Mouse (Mus musculus) liver, postnatal 0 days (tissue): ENCODE measurements around the gene Angptl6. TPM values are rescaled to one million over a fixed set of nuclear protein-coding genes. Genes with fewer than 3 reads are reported as not detected.

Experiments
- ATAC-seq: fragments of 200-750 bp; cut with Nextera tagmentation; 2 replicates; pipeline ENCODE4 v1.8.0; 2017; ENCODE audit warnings: mild to moderate bottlenecking, moderate library complexity
- DNase-seq: peaks from one replicate; pipeline ENCODE4 v3.0.0-alpha.2; 2016
- H3K27ac ChIP-seq: fragments of 300-500 bp; sonication (generic); 2 replicates; pipeline ENCODE4 v1.5.1; 2014; ENCODE audit warnings: antibody characterized with exemption, moderate library complexity, mild to moderate bottlenecking, low read depth
- H3K27me3 ChIP-seq: fragments of 300-500 bp; sonication (generic); 2 replicates; pipeline ENCODE4 v1.6.1; 2014; ENCODE audit warnings: low read length, control low read depth, mixed read lengths; ENCODE audit not compliant: insufficient read depth
- H3K36me3 ChIP-seq: fragments of 300-500 bp; sonication (generic); replicated peaks from 2 replicates; pipeline ENCODE4 v1.6.1; 2014; ENCODE audit warnings: mild to moderate bottlenecking, control low read depth, low read length, moderate library complexity, mixed read lengths; ENCODE audit not compliant: insufficient read depth
- H3K4me1 ChIP-seq: fragments of 300-500 bp; sonication (generic); 2 replicates; pipeline ENCODE4 v1.6.1; 2014; ENCODE audit warnings: antibody characterized with exemption, mild to moderate bottlenecking, control low read depth; ENCODE audit not compliant: insufficient read depth
- H3K4me2 ChIP-seq: fragments of 300-500 bp; sonication (generic); 2 replicates; pipeline ENCODE4 v1.6.1; 2014; ENCODE audit warnings: low read depth, mild to moderate bottlenecking, low read length, moderate library complexity, mixed read lengths
- H3K4me3 ChIP-seq: fragments of 300-500 bp; sonication (generic); 2 replicates; pipeline ENCODE4 v1.5.1; 2014; ENCODE audit warnings: low read depth, low read length
- H3K9ac ChIP-seq: fragments of 300-500 bp; sonication (generic); replicated peaks from 2 replicates; pipeline ENCODE4 v1.6.1; 2014; ENCODE audit warnings: mild to moderate bottlenecking, moderate library complexity
- H3K9me3 ChIP-seq: fragments of 300-500 bp; sonication (generic); 2 replicates; pipeline ENCODE4 v1.6.1; 2016; ENCODE audit warnings: mild to moderate bottlenecking, control low read depth, low read length, mixed read lengths
- CTCF ChIP-seq: sonication (generic); IDR thresholded peaks from 2 replicates; pipeline ENCODE4 v1.5.1; 2016; ENCODE audit warnings: antibody characterized with exemption, low read depth
- EP300 ChIP-seq: IDR thresholded peaks from 2 replicates; pipeline ENCODE4 v1.6.1; 2016; ENCODE audit warnings: antibody characterized with exemption, low read depth, mild to moderate bottlenecking
- WGBS: fragments of 180-500 bp; shearing (Covaris S2); extraction: QIAGEN DNeasy Blood & Tissue Kit; methylation state at CpG from one replicate; pipeline ENCODE4 v1.1.7; 2014; ENCODE audit not compliant: insufficient replicate concordance; 5-methylcytosine and 5-hydroxymethylcytosine counted together
- polyA plus RNA-seq: library from polyadenylated mRNA; unstranded; fragments of >200 nt; fragmentation: Nextera tagmentation; extraction: Ambion mirVana; gene quantifications from 2 replicates; pipeline ENCODE4 v1.2.1, GENCODE M21; 2015

Angptl6 gene
- polyA plus RNA-seq, 1 experiment from 2014 or later = 16.6 TPM

DNA sequence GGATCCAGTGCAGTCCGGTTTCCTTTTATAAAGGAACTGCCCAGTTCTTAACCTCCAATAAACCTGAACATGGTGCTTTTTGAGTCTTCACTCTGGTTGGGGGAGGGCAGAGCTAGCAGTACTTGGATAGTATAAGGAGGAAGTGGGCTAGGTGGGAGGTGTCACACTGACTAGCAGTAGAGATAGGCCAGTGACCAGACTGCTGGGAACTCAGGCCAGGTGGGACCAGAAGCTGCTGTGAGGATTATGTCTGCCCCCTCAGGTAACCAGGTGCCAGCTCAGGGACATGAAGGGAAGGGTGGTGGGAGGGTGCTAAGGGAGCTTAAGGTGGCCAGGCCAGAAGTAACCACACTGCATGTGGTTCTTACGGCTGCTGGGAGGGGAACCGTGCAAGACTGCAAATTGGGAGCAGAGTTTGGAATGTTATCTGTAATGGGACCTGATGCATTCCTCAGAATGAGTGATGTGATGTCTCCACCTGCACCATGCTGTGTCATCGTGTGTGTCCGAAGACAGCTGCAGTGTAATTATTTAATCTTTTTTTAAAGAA lies 12.7 kb upstream of the Angptl6 start:
- 64% methylated on average over 5 of the region's 5 CpGs for WGBS
- no peak for ATAC-seq
- Histone ChIP-seq H3K27ac (no peak overlapping the region), H3K9me3 (no peaks in the 10 kb centered on the region), H3K4me2 (no peak overlapping the region), H3K36me3 (peaks cover 69% of the 10 kb centered on the region), H3K4me1 (peaks cover 10% of the 10 kb centered on the region), H3K4me3 (no peak overlapping the region), H3K9ac (no peak overlapping the region), H3K27me3 (no peaks in the 10 kb centered on the region)
- TF ChIP-seq CTCF (no peak), EP300 (no peak)
- no peak for DNase-seq

DNA sequence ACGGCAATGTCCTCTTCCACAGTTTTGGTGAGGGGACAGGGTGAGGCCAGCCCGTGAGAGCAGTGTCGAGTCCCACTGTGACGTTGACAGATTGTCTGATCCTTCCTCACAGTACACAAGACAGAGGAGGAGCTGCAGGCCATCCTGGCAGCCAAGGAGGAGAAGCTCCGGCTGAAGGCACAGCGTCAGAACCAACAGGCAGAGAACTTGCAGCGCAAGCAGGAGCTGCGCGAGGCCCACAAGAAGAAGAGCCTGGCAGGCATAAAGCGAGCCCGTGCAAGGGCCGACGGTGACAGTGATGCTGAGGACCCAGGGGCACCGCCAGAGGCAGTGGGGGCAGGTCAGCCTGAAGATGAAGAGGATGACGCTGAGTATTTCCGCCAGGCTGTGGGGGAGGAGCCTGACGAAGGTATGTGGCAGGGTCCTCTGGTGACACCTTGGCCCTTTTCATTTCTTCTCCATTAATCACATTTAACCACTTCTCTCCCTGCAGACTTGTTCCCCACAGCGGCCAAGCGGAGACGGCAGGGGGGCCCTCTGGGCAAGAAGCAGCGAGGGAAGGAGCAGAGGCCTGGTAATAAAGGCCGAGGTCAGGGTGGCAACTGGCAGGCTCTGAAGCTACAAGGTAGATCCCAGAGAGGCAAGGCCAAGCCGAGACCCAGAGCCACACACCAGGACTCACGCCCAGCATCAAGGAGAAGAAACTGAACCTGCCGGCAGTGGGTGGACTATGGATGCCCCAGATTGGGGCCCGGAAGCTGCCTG lies 12.0 kb upstream of the Angptl6 start:
- Histone ChIP-seq H3K36me3 (peaks cover 69% of the 10 kb centered on the region), H3K9ac (no peak overlapping the region), H3K4me3 (no peak overlapping the region), H3K4me2 (no peak overlapping the region), H3K4me1 (peaks cover 8% of the 10 kb centered on the region), H3K9me3 (no peaks in the 10 kb centered on the region), H3K27me3 (no peaks in the 10 kb centered on the region), H3K27ac (peak overlapping the region; percentile 52)
- WGBS = 77% methylated on average over 26 of the region's 26 CpGs
- DNase-seq (no peak), ATAC-seq (no peak)
- no peak for TF ChIP-seq CTCF
- no peak for TF ChIP-seq EP300

DNA sequence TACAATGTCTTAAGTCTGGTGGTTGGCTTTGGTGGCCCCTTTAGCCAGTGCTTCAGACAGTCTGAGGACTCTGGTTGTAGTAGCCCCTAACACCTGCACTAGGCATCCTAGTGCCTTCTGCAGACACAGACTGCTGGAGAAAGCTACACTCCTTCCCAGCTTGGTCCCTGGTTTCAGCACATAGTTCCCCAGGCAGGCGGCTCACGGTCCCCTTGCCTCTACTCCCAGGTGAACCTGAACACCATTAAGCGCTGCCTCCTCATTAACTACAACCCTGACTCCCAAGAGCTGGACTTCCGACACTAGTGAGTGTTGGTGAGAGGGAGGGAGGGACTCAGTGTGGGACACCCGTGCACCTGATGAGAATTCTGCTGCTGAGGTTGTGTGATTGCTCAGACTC lies 10.9 kb upstream of the Angptl6 start:
- ATAC-seq (no peak), DNase-seq (no peak)
- no peak overlapping the region for H3K9ac ChIP-seq
- H3K4me3 ChIP-seq = no peak overlapping the region
- no peak overlapping the region for H3K4me2 ChIP-seq
- H3K9me3 ChIP-seq = no peaks in the 10 kb centered on the region
- peaks cover 8% of the 10 kb centered on the region for H3K4me1 ChIP-seq
- no peak for TF ChIP-seq EP300
- no peak for TF ChIP-seq CTCF
- 83% methylated on average over 5 of the region's 5 CpGs for WGBS
- H3K27ac ChIP-seq = peak overlapping the region; percentile 29; the same call in 1 of the 2 replicates
- no peaks in the 10 kb centered on the region for H3K27me3 ChIP-seq
- peaks cover 60% of the 10 kb centered on the region for H3K36me3 ChIP-seq

DNA sequence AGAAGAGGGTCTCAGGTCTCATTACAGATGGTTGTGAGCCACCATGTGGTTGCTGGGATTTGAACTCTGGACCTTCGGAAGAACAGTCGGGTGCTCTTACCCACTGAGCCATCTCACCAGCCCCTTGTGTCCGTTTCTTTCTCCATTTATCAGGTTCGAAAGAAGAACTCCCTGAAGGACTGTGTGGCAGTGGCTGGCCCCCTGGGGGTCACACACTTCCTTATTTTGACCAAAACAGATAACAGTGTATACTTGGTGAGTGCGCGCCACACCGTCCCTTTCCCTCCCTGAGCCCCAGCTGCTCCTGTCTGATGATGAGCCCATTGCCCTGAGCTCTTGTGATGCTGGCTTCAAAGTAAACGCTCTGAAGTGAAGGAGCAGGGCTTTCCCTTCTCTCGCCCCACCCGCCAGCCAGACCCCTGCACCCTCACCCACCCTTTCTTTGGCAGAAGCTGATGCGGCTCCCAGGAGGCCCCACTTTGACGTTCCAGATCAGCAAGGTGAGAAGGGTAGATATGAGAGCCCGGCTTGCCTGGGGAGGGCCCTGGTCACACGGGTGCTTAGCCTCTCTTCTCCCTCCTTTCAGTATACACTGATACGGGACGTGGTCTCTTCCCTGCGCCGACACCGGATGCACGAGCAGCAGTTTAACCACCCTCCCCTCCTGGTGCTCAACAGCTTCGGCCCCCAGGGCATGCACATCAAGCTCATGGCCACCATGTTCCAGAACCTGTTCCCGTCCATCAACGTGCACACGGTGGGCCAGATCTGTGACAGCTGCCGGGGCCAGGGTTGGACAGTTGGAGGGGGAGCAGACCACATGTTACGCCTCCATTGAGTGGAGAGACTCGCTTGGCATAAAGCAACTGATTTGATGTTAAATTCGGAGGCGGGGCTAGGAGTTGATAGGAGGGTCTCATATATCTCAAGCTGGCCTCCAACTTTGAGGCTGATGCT lies 9.9 kb upstream of the Angptl6 start:
- DNase-seq (peak; percentile 61), ATAC-seq (peak; percentile 26)
- WGBS = 53% methylated on average over 29 of the region's 29 CpGs
- Histone ChIP-seq H3K27me3 (no peaks in the 10 kb centered on the region), H3K27ac (peak overlapping the region; percentile 30), H3K4me2 (peak overlapping the region; percentile 86), H3K9ac (peak overlapping the region; percentile 82), H3K4me1 (peaks cover 8% of the 10 kb centered on the region), H3K4me3 (peak overlapping the region; percentile 67), H3K9me3 (no peaks in the 10 kb centered on the region), H3K36me3 (peaks cover 50% of the 10 kb centered on the region)
- TF ChIP-seq EP300 = no peak
- no peak; the same call in none of the 2 replicates for TF ChIP-seq CTCF

DNA sequence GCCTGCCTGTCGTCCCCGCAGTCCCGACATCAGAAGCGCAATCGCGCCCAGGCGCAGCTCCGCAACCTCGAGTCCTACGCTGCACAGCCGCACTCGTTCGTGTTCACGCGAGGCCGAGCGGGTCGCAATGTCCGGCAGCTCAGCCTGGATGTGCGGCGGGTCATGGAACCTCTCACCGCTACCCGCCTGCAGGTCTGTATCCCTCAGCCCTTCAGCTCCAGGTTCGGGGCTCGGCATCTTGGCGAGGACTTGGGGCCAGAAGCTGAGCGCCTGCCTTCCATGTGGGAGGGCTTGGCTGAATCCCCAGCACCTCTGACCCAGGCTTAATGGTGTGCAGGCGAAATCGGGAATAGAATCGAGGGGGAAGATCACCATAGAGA lies 8.8 kb upstream of the Angptl6 start:
- no peak for TF ChIP-seq EP300
- no peak; the same call in 1 of the 2 replicates for TF ChIP-seq CTCF
- Histone ChIP-seq H3K4me1 (peaks cover 8% of the 10 kb centered on the region), H3K4me3 (peak overlapping the region; percentile 67), H3K9ac (peak overlapping the region; percentile 82), H3K4me2 (peak overlapping the region; percentile 86), H3K27ac (peak overlapping the region; percentile 89), H3K27me3 (no peaks in the 10 kb centered on the region), H3K9me3 (no peaks in the 10 kb centered on the region), H3K36me3 (peaks cover 40% of the 10 kb centered on the region)
- ATAC-seq (peak; percentile 39), DNase-seq (no peak)
- WGBS = under 1% methylated on average over 30 of the region's 30 CpGs
